Comparison of ENCODE assay signal across 8 mouse cellular contexts in the genomic region with DNA sequence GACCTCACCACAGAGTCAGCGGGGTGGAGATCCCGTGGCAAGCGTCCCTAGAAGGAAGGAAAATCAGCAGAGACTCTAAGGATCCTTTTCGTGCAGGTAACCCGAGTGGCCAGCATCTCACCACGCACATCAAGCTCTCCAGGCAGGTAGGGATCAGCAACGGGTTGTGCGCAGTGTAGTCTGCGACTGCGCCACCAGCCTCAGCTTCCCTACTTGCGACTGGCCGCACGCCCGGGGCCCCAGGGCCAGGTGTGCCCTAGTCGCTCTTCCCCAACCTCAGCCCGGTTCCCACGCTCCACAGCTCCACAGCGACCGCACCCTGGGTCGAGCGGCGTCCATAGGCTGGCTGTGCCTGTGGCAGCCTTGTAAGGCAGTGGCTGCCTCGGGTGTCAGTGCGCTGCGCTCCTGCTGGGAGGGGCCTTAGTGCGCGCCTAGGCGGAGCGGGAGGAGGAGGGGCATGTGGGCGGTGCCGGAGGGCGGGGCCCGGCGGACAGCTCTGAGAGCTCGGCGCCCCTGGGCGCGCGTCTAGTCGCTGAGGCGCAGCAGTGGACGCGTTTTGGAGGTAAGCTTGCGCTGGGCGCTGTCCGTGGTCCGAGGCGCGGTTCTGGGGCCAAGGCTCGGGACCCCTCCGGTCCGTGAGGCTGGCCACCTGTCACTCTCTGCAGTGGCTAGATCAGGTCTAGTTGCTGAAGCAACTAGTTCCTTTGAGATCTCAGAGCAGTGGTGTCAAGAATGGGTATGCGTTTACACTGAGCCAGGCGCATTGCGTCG. TPM values are rescaled to one million over a fixed set of nuclear protein-coding genes. Genes with fewer than 3 reads are reported as not detected.
DNase-seq lines count a peak whose midpoint lies in the region; ATAC-seq and TF ChIP-seq lines count a peak whose summit lies in the region.

Gene Tppp (plus strand): TSS at position 460 of the 771 bp plus-strand sequence.

- DNase-seq in 3134 (ENCODE audit: extremely low read depth, insufficient read length, low spot score) = peak; percentile 9
- DNase-seq in embryonic facial prominence, embryonic 14.5 days (ENCODE audit: low spot score) = peak; percentile 95
- peak; percentile 97 to 98 for DNase-seq in heart, adult 2 months
- DNase-seq in kidney, adult 2 months = peak; percentile 95
- peak; percentile 87 for DNase-seq in limb, embryonic 11.5 days (ENCODE audit: low spot score)

- peak; percentile 97 for ATAC-seq in embryonic facial prominence, embryonic 14.5 days (ENCODE audit: low read depth)
- ATAC-seq in limb, embryonic 11.5 days (ENCODE audit: insufficient number of reproducible peaks, low FRiP score, low TSS enrichment, low read depth) = peak; percentile 93
- peak; percentile 93 for ATAC-seq in midbrain, embryonic 13.5 days

- WGBS in bone marrow, adult 2 months = under 1% methylated on average over 56 of the region's 56 CpGs
- under 1% methylated on average over 32 of the region's 56 CpGs for WGBS in embryonic facial prominence, embryonic 14.5 days
- WGBS in heart, adult 2 months = under 1% methylated on average over 56 of the region's 56 CpGs
- under 1% methylated on average over 56 of the region's 56 CpGs for WGBS in kidney, adult 2 months
- under 1% methylated on average over 48 of the region's 56 CpGs for WGBS in limb, embryonic 11.5 days
- under 1% methylated on average over 56 of the region's 56 CpGs for WGBS in midbrain, embryonic 13.5 days
- WGBS in small intestine, adult 2 months = under 1% methylated on average over 56 of the region's 56 CpGs

- H3K4me3 ChIP-seq in bone marrow, adult 2 months (replicated peaks; ENCODE audit: control insufficient read depth, low read depth, low read length) = peak within 1 kb of the TSS; percentile 72
- H3K4me3 ChIP-seq in embryonic facial prominence, embryonic 14.5 days (ENCODE audit: low read depth, low read length) = peak within 1 kb of the TSS; percentile 54
- peak within 1 kb of the TSS; percentile 59 for H3K4me3 ChIP-seq in heart, adult 2 months
- peak within 1 kb of the TSS; percentile 59 for H3K4me3 ChIP-seq in kidney, adult 2 months (ENCODE audit: insufficient read depth, low read depth, low read length)
- peak within 1 kb of the TSS; percentile 47 for H3K4me3 ChIP-seq in limb, embryonic 11.5 days (ENCODE audit: low read depth, low read length)
- H3K4me3 ChIP-seq in midbrain, embryonic 13.5 days (replicated peaks) = peak within 1 kb of the TSS; percentile 50
- peak within 1 kb of the TSS; percentile 65 for H3K4me3 ChIP-seq in small intestine, adult 2 months (ENCODE audit: low read depth, low read length)

- no peaks in the 10 kb centered on the region for H3K36me3 ChIP-seq in embryonic facial prominence, embryonic 14.5 days (ENCODE audit: control insufficient read depth, insufficient read depth, low read length)
- H3K36me3 ChIP-seq in heart, adult 2 months (ENCODE audit: control insufficient read depth, insufficient read depth, low read length) = no peaks in the 10 kb centered on the region; the same call in 1 of the 2 replicates
- no peaks in the 10 kb centered on the region for H3K36me3 ChIP-seq in kidney, adult 2 months (ENCODE audit: control insufficient read depth, insufficient read depth, low read length)
- no peaks in the 10 kb centered on the region for H3K36me3 ChIP-seq in limb, embryonic 11.5 days (ENCODE audit: control insufficient read depth, insufficient read depth, low read length)
- H3K36me3 ChIP-seq in midbrain, embryonic 13.5 days = no peaks in the 10 kb centered on the region
- no peaks in the 10 kb centered on the region for H3K36me3 ChIP-seq in small intestine, adult 2 months (ENCODE audit: control insufficient read depth, insufficient read depth, low read length)

- TF ChIP-seq EP300 in heart, adult 2 months (IDR thresholded peaks at IDR 0.05; ENCODE audit: insufficient read depth, low read depth, low read length) = peak; percentile 61; the same call in 1 of the 2 replicates

- intact Hi-C loops in heart, adult 2 months (cut with DNase I) = loop anchor here (1.0 to 2.0 kb wide), 3 partner anchors 18 to 53 kb away; partner anchors contain the start of gene Cep72

- no peak for TF ChIP-seq CTCF in bone marrow, adult 2 months (IDR thresholded peaks at IDR 0.05; ENCODE audit: control insufficient read depth, insufficient read depth, low read length)
- no peak for TF ChIP-seq CTCF in heart, adult 2 months (IDR thresholded peaks at IDR 0.05)
- TF ChIP-seq CTCF in kidney, adult 2 months (conservative IDR thresholded peaks at IDR 0.05; ENCODE audit: insufficient read depth, insufficient read length, low read depth, low read length) = no peak
- no peak for TF ChIP-seq CTCF in small intestine, adult 2 months (IDR thresholded peaks at IDR 0.05; ENCODE audit: extremely low read depth, insufficient read length, insufficient replicate concordance, low read depth, low read length)

- H3K79me2 ChIP-seq in heart, adult 2 months (replicated peaks; ENCODE audit: control insufficient read depth, insufficient read depth, low read length) = peaks cover 6% of the 10 kb centered on the region

- H3K9ac ChIP-seq in embryonic facial prominence, embryonic 14.5 days (ENCODE audit: low read depth, low read length) = peak within 1 kb of the TSS; percentile 54
- H3K9ac ChIP-seq in heart, adult 2 months (ENCODE audit: low read depth, low read length) = peak within 1 kb of the TSS; percentile 77
- peak within 1 kb of the TSS; percentile 22; the same call in 1 of the 2 replicates for H3K9ac ChIP-seq in limb, embryonic 11.5 days (ENCODE audit: low read length)
- H3K9ac ChIP-seq in midbrain, embryonic 13.5 days (replicated peaks) = peak within 1 kb of the TSS; percentile 69

- TF ChIP-seq POLR2A in bone marrow, adult 2 months (IDR thresholded peaks at IDR 0.05; ENCODE audit: borderline replicate concordance, control insufficient read depth, low read depth, low read length) = peak; percentile 49; the same call in 1 of the 2 replicates
- TF ChIP-seq POLR2A in heart, adult 2 months (IDR thresholded peaks at IDR 0.05; ENCODE audit: insufficient read depth, low read depth, low read length) = peak; percentile 93
- TF ChIP-seq POLR2A in kidney, adult 2 months (IDR thresholded peaks at IDR 0.05; ENCODE audit: low read depth, low read length) = no peak
- TF ChIP-seq POLR2A in small intestine, adult 2 months (IDR thresholded peaks at IDR 0.05; ENCODE audit: low read depth, low read length) = peak; percentile 79

- no peaks in the 10 kb centered on the region for H3K4me1 ChIP-seq in bone marrow, adult 2 months (ENCODE audit: control insufficient read depth, insufficient read depth, low read length)
- peaks cover 11% of the 10 kb centered on the region; the same call in 1 of the 2 replicates for H3K4me1 ChIP-seq in embryonic facial prominence, embryonic 14.5 days (ENCODE audit: control insufficient read depth, insufficient read depth, low read length)
- H3K4me1 ChIP-seq in heart, adult 2 months (ENCODE audit: control insufficient read depth, insufficient read depth, low read length) = peaks cover 8% of the 10 kb centered on the region
- H3K4me1 ChIP-seq in kidney, adult 2 months (ENCODE audit: control insufficient read depth, insufficient read depth, low read length) = no peaks in the 10 kb centered on the region
- H3K4me1 ChIP-seq in limb, embryonic 11.5 days (ENCODE audit: control insufficient read depth, insufficient read depth, low read length) = peaks cover 5% of the 10 kb centered on the region
- peaks cover 18% of the 10 kb centered on the region for H3K4me1 ChIP-seq in midbrain, embryonic 13.5 days (replicated peaks)
- no peaks in the 10 kb centered on the region; the same call in none of the 2 replicates for H3K4me1 ChIP-seq in small intestine, adult 2 months (ENCODE audit: control insufficient read depth, insufficient read depth, insufficient read length, low read length)

- no peaks in the 10 kb centered on the region for H3K9me3 ChIP-seq in embryonic facial prominence, embryonic 14.5 days (ENCODE audit: control insufficient read depth, low read length)
- H3K9me3 ChIP-seq in limb, embryonic 11.5 days (ENCODE audit: control insufficient read depth, low read length) = no peaks in the 10 kb centered on the region
- H3K9me3 ChIP-seq in midbrain, embryonic 13.5 days = no peaks in the 10 kb centered on the region

- H3K4me2 ChIP-seq in embryonic facial prominence, embryonic 14.5 days (ENCODE audit: low read depth, low read length) = peak within 1 kb of the TSS; percentile 99
- H3K4me2 ChIP-seq in limb, embryonic 11.5 days (ENCODE audit: low read depth, severe bottlenecking) = peak within 1 kb of the TSS; percentile 98
- H3K4me2 ChIP-seq in midbrain, embryonic 13.5 days (replicated peaks) = peak within 1 kb of the TSS; percentile 90

- no peak within 1 kb of the TSS; the same call in 1 of the 2 replicates for H3K27ac ChIP-seq in bone marrow, adult 2 months (ENCODE audit: control insufficient read depth, insufficient read depth, low read depth, low read length, poor library complexity)
- no peak within 1 kb of the TSS for H3K27ac ChIP-seq in embryonic facial prominence, embryonic 14.5 days (replicated peaks; ENCODE audit: low read depth, low read length)
- H3K27ac ChIP-seq in heart, adult 2 months = peak within 1 kb of the TSS; percentile 93
- no peak within 1 kb of the TSS for H3K27ac ChIP-seq in kidney, adult 2 months (ENCODE audit: insufficient read depth, low read depth, low read length)
- H3K27ac ChIP-seq in limb, embryonic 11.5 days (replicated peaks; ENCODE audit: low read depth, low read length) = no peak within 1 kb of the TSS
- H3K27ac ChIP-seq in midbrain, embryonic 13.5 days = peak within 1 kb of the TSS; percentile 76
- H3K27ac ChIP-seq in small intestine, adult 2 months (ENCODE audit: insufficient read depth, low read depth, low read length) = peak within 1 kb of the TSS; percentile 71

- H3K27me3 ChIP-seq in embryonic facial prominence, embryonic 14.5 days (replicated peaks; ENCODE audit: control insufficient read depth, insufficient read depth, low read length) = peaks cover 20% of the 10 kb centered on the region
- H3K27me3 ChIP-seq in heart, adult 2 months (ENCODE audit: control insufficient read depth, insufficient read depth, low read length) = no peaks in the 10 kb centered on the region
- no peaks in the 10 kb centered on the region for H3K27me3 ChIP-seq in kidney, adult 2 months (replicated peaks; ENCODE audit: control insufficient read depth, insufficient read depth, low read length)
- peaks cover 16% of the 10 kb centered on the region for H3K27me3 ChIP-seq in limb, embryonic 11.5 days (ENCODE audit: control insufficient read depth, insufficient read depth, low read length)
- peaks cover 18% of the 10 kb centered on the region for H3K27me3 ChIP-seq in midbrain, embryonic 13.5 days
- no peaks in the 10 kb centered on the region for H3K27me3 ChIP-seq in small intestine, adult 2 months (ENCODE audit: control insufficient read depth, insufficient read depth, low read length)

RNA-seq across cellular contexts. Expression of gene Tppp, which starts in this region (rescaled TPM):
- polyA plus RNA-seq in bone marrow, adult 2 months (2011; ENCODE audit: insufficient read depth, insufficient read length, low replicate concordance, missing spikeins) = 0.38 and 6.8 TPM in 2 replicates
- 2.8 and 3.6 TPM in 2 replicates for polyA plus RNA-seq in embryonic facial prominence, embryonic 14.5 days (2014; fragmentation: Nextera tagmentation; extraction: Ambion mirVana)
- total RNA-seq in heart, adult 2 months (2021) = 10 to 100 TPM; 14.3 to 15.6 TPM
- polyA plus RNA-seq in heart, adult 2 months (2012; rRNA removed) = 13.3 and 24.5 TPM in 2 replicates
- 4.3 and 4.5 TPM in 2 replicates for polyA plus RNA-seq in kidney, adult 2 months (2012; rRNA removed)
- polyA plus RNA-seq in limb, embryonic 11.5 days (2014; fragmentation: Nextera tagmentation; extraction: Ambion mirVana) = 0.21 and 0.37 TPM in 2 replicates
- polyA plus RNA-seq in midbrain, embryonic 13.5 days (2015; fragmentation: Nextera tagmentation; extraction: Ambion mirVana) = 6.4 and 6.7 TPM in 2 replicates
- 3.2 and 9.9 TPM in 2 replicates for polyA plus RNA-seq in small intestine, adult 2 months (2012; rRNA removed)

Comparison
In these comparisons a context has a peak if more than half of its experiments do, and no peak if none do; other contexts are left out.
1. Peak in DNase-seq, ATAC-seq, H3K4me3 ChIP-seq, H3K9ac ChIP-seq and H3K4me2 ChIP-seq in limb, embryonic 11.5 days; RNA of the gene not detected or under 1 TPM.
2. DNase-seq: peak in every context shown above with its lines; median percentile 98 in heart, adult 2 months; 95 in embryonic facial prominence, embryonic 14.5 days; 95 in kidney, adult 2 months; 87 in limb, embryonic 11.5 days; 9 in 3134.
3. H3K27ac ChIP-seq: peak in heart, adult 2 months (single experiment), midbrain, embryonic 13.5 days (single experiment) and small intestine, adult 2 months (single experiment); none in bone marrow, adult 2 months (single experiment), embryonic facial prominence, embryonic 14.5 days (single experiment), kidney, adult 2 months (single experiment) and limb, embryonic 11.5 days (single experiment).
4. H3K9ac ChIP-seq: peak in every context shown above with its lines; median percentile 77 in heart, adult 2 months; 69 in midbrain, embryonic 13.5 days; 54 in embryonic facial prominence, embryonic 14.5 days; 22 in limb, embryonic 11.5 days.
5. Peak in every context shown above with its lines, with median percentiles within 50 percentile points of each other: H3K4me3 ChIP-seq, ATAC-seq and H3K4me2 ChIP-seq.